Mouse (Mus musculus) layer of hippocampus, postnatal 10 days (tissue): ENCODE results near the gene Ppp4r3b. TPM values are rescaled to one million over a fixed set of nuclear protein-coding genes. Genes with fewer than 3 reads are reported as not detected.
A peak's percentile ranks its signal among the peaks of the same experiment; 100 is the strongest.

ENCODE experiments used
- DNase-seq, 2 experiments: peaks; one replicate each; pipeline ENCODE4 v3.0.0; 2021; ENCODE audit warnings: low spot score in 2 of 2
- long read RNA-seq: library from polyadenylated mRNA; stranded (forward); transcript quantifications from one replicate; pipeline ENCODE4 v2.0.0, GENCODE M21; 2023
- total RNA-seq, 2 experiments: library from RNA; stranded (reverse); gene quantifications; 2 replicates each; pipeline ENCODE4 v1.2.3; 2021

Ppp4r3b gene
- 10 to 100 TPM; 50.7 to 55.0 TPM for total RNA-seq
- long read RNA-seq, full-length matches to known transcripts: 17 of 24 reads
- long read RNA-seq, partial matches to known transcripts: 2 of 24 reads
- long read RNA-seq, other reads (novel, unspliced or antisense): 5 of 24 reads

- DNase-seq: peak; percentile 93 to 96
Measured at GRCm38 (mm10) chr11:29172563-29173124, at the start of gene Ppp4r3b. TSS of gene Ppp4r3b (plus strand) at chr11:29172890.

- no peak for DNase-seq
Measured at GRCm38 (mm10) chr11:29129862-29130384, 42.8 kb upstream of the Ppp4r3b start.

GRCm38 (mm10) chr11:29130385-29131355 lies 42.0 kb upstream of the Ppp4r3b start, which contains the start of gene Pnpt1:
TSS of gene Pnpt1 (plus strand) at chr11:29130744.
- DNase-seq: peak; percentile 88 to 90

- no peak for DNase-seq
Measured at GRCm38 (mm10) chr11:29140671-29141070, 32.0 kb upstream of the Ppp4r3b start.

GRCm38 (mm10) chr11:29148901-29149300 lies 23.8 kb upstream of the Ppp4r3b start:
- DNase-seq: no peak

GRCm38 (mm10) chr11:29163569-29163968 lies 9.1 kb upstream of the Ppp4r3b start:
- DNase-seq: no peak

- peak in 1 of 2 experiments; percentile 48 for DNase-seq
Measured at GRCm38 (mm10) chr11:29171959-29172391, 715 bp upstream of the Ppp4r3b start.

GRCm38 (mm10) chr11:29173125-29173631 lies 488 bp downstream of the Ppp4r3b start:
- peak; percentile 66 to 67 for DNase-seq

GRCm38 (mm10) chr11:29173706-29174436 lies 1.2 kb downstream of the Ppp4r3b start:
- DNase-seq: no peak

GRCm38 (mm10) chr11:29179319-29179718 lies 6.6 kb downstream of the Ppp4r3b start:
- no peak for DNase-seq

GRCm38 (mm10) chr11:29180657-29181056 lies 8.0 kb downstream of the Ppp4r3b start:
- DNase-seq: peak; percentile 30 to 46

- DNase-seq: no peak
Measured at GRCm38 (mm10) chr11:29181751-29182150, 9.1 kb downstream of the Ppp4r3b start.

- DNase-seq: no peak
Measured at GRCm38 (mm10) chr11:29188981-29189380, 16.3 kb downstream of the Ppp4r3b start.

GRCm38 (mm10) chr11:29203653-29204052 lies 31.0 kb downstream of the Ppp4r3b start:
- no peak for DNase-seq

- DNase-seq: no peak
Measured at GRCm38 (mm10) chr11:29209774-29210173, 37.1 kb downstream of the Ppp4r3b start.

GRCm38 (mm10) chr11:29216196-29216595 lies 43.5 kb downstream of the Ppp4r3b start:
- no peak for DNase-seq

GRCm38 (mm10) chr11:29219055-29219454 lies 46.4 kb downstream of the Ppp4r3b start:
- DNase-seq: no peak

GRCm38 (mm10) chr11:29222310-29222709 lies 49.6 kb downstream of the Ppp4r3b start:
- no peak for DNase-seq

GRCm38 (mm10) chr11:29224754-29225153 lies 52.1 kb downstream of the Ppp4r3b start:
- no peak for DNase-seq

GRCm38 (mm10) chr11:29228957-29229356 lies 56.3 kb downstream of the Ppp4r3b start:
- no peak for DNase-seq

- no peak for DNase-seq
Measured at GRCm38 (mm10) chr11:29233569-29233968, 60.9 kb downstream of the Ppp4r3b start.
